Mouse (Mus musculus): Measurements from ENCODE around the gene Cyp2g1. TPM values are rescaled to one million over a fixed set of nuclear protein-coding genes. Genes with fewer than 3 reads are reported as not detected.
A peak's percentile ranks its signal among the peaks of the same experiment; 100 is the strongest.

Cyp2g1 gene
- polyA plus RNA-seq (2014; fragmentation: Nextera tagmentation; extraction: Ambion mirVana) = not detected in 2 replicates

DNA sequence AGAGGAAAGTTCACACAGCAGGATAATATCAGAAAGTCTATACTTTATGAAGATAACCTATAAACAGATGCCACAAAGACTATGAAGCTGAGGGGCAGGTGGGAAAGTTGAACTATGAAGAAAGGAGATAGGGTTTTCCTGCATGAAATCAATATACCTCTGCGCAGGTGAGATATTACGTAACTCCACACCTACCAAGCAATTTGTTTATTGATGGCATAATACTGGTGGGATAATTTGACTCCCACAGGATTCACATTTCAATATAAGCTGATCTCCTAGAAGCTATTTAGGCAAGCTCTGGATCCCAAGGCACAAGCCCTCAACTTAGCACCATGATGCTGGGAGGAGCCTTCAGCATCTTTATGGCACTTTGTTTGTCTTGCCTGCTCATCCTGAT lies at the start of gene Cyp2g1:
Gene Cyp2g1 (plus strand): TSS at position 301 of the 400 bp plus-strand sequence.
- no peaks in the 10 kb centered on the region for H3K36me3 ChIP-seq (ENCODE audit: control insufficient read depth, insufficient read depth, low read length)
- no peak within 1 kb of the TSS for H3K4me2 ChIP-seq (ENCODE audit: low read length)
- no peak for DNase-seq (ENCODE audit: low spot score)
- 92% methylated on average over 2 of the region's 2 CpGs for WGBS
- no peak for ATAC-seq
- no peaks in the 10 kb centered on the region for H3K4me1 ChIP-seq (ENCODE audit: control insufficient read depth, insufficient read depth, low read length)
- no peaks in the 10 kb centered on the region for H3K9me3 ChIP-seq (replicated peaks; ENCODE audit: control insufficient read depth, low read length)
- H3K9ac ChIP-seq (ENCODE audit: low read length) = no peak within 1 kb of the TSS
- H3K27ac ChIP-seq (ENCODE audit: low read depth, low read length) = no peak within 1 kb of the TSS
- no peaks in the 10 kb centered on the region for H3K27me3 ChIP-seq (replicated peaks; ENCODE audit: control insufficient read depth, insufficient read depth, low read length)
- H3K4me3 ChIP-seq (ENCODE audit: low read depth, low read length) = no peak within 1 kb of the TSS

GRCm38 (mm10) chr7:26767084-26767483 lies 41.6 kb upstream of the Cyp2g1 start:
- Histone ChIP-seq H3K4me2 (ENCODE audit: low read length) (no peak overlapping the region), H3K4me1 (ENCODE audit: control insufficient read depth, insufficient read depth, low read length) (no peaks in the 10 kb centered on the region), H3K36me3 (ENCODE audit: control insufficient read depth, insufficient read depth, low read length) (no peaks in the 10 kb centered on the region), H3K9ac (ENCODE audit: low read length) (no peak overlapping the region), H3K4me3 (ENCODE audit: low read depth, low read length) (no peak overlapping the region), H3K27me3 (replicated peaks; ENCODE audit: control insufficient read depth, insufficient read depth, low read length) (no peaks in the 10 kb centered on the region), H3K27ac (ENCODE audit: low read depth, low read length) (no peak overlapping the region), H3K9me3 (replicated peaks; ENCODE audit: control insufficient read depth, low read length) (no peaks in the 10 kb centered on the region)
- no peak for ATAC-seq
- no peak for DNase-seq (ENCODE audit: low spot score)
- 63% methylated on average over 1 of the region's 1 CpGs for WGBS

GRCm38 (mm10) chr7:26769881-26770470 lies 38.7 kb upstream of the Cyp2g1 start:
- Histone ChIP-seq H3K9me3 (replicated peaks; ENCODE audit: control insufficient read depth, low read length) (no peaks in the 10 kb centered on the region), H3K4me1 (ENCODE audit: control insufficient read depth, insufficient read depth, low read length) (no peaks in the 10 kb centered on the region), H3K4me2 (ENCODE audit: low read length) (no peak overlapping the region), H3K27me3 (replicated peaks; ENCODE audit: control insufficient read depth, insufficient read depth, low read length) (no peaks in the 10 kb centered on the region), H3K9ac (ENCODE audit: low read length) (no peak overlapping the region), H3K36me3 (ENCODE audit: control insufficient read depth, insufficient read depth, low read length) (no peaks in the 10 kb centered on the region), H3K4me3 (ENCODE audit: low read depth, low read length) (no peak overlapping the region), H3K27ac (ENCODE audit: low read depth, low read length) (no peak overlapping the region)
- no peak for ATAC-seq
- 83% methylated on average over 9 of the region's 9 CpGs for WGBS
- DNase-seq (ENCODE audit: low spot score) = no peak

- Histone ChIP-seq H3K27ac (ENCODE audit: low read depth, low read length) (no peak overlapping the region), H3K4me3 (ENCODE audit: low read depth, low read length) (no peak overlapping the region), H3K4me1 (ENCODE audit: control insufficient read depth, insufficient read depth, low read length) (no peaks in the 10 kb centered on the region), H3K9ac (ENCODE audit: low read length) (no peak overlapping the region), H3K4me2 (ENCODE audit: low read length) (no peak overlapping the region), H3K27me3 (replicated peaks; ENCODE audit: control insufficient read depth, insufficient read depth, low read length) (no peaks in the 10 kb centered on the region), H3K9me3 (replicated peaks; ENCODE audit: control insufficient read depth, low read length) (no peaks in the 10 kb centered on the region), H3K36me3 (ENCODE audit: control insufficient read depth, insufficient read depth, low read length) (no peaks in the 10 kb centered on the region)
- DNase-seq (ENCODE audit: low spot score) (no peak), ATAC-seq (no peak)
- WGBS = 87% methylated on average over 3 of the region's 3 CpGs
These were observed 35.7 kb upstream of the Cyp2g1 start for GRCm38 (mm10) chr7:26772866-26773586.

- Histone ChIP-seq H3K27me3 (replicated peaks; ENCODE audit: control insufficient read depth, insufficient read depth, low read length) (no peaks in the 10 kb centered on the region), H3K4me1 (ENCODE audit: control insufficient read depth, insufficient read depth, low read length) (no peaks in the 10 kb centered on the region), H3K36me3 (ENCODE audit: control insufficient read depth, insufficient read depth, low read length) (no peaks in the 10 kb centered on the region), H3K27ac (ENCODE audit: low read depth, low read length) (no peak overlapping the region), H3K4me3 (ENCODE audit: low read depth, low read length) (no peak overlapping the region), H3K4me2 (ENCODE audit: low read length) (no peak overlapping the region), H3K9ac (ENCODE audit: low read length) (no peak overlapping the region), H3K9me3 (replicated peaks; ENCODE audit: control insufficient read depth, low read length) (no peaks in the 10 kb centered on the region)
- WGBS = 11% methylated on average over 6 of the region's 6 CpGs
- ATAC-seq (no peak), DNase-seq (ENCODE audit: low spot score) (peak; percentile 11)
These were observed 32.8 kb upstream of the Cyp2g1 start for GRCm38 (mm10) chr7:26775866-26776265.

DNA sequence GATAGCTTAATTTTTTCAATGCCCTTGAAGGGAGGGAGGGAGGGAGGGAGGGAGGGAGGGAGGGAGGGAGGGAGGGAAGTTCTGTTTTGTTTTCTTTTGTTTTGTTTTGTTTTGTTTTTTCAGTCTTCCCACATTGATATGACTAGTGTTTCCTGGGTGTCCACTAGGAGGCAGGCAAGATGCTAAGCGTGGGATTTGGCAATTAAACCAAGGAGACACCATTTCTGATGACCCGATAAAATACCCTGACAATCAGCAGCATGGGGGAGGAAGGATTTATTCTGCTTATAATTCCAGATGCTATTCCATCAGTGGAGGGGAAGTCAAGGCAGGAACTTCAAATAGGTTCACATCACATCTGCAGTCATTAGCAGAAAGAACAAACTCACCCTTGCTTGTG lies 30.9 kb upstream of the Cyp2g1 start:
- no peaks in the 10 kb centered on the region for H3K36me3 ChIP-seq (ENCODE audit: control insufficient read depth, insufficient read depth, low read length)
- H3K27me3 ChIP-seq (replicated peaks; ENCODE audit: control insufficient read depth, insufficient read depth, low read length) = no peaks in the 10 kb centered on the region
- 36% methylated on average over 2 of the region's 2 CpGs for WGBS
- H3K27ac ChIP-seq (ENCODE audit: low read depth, low read length) = no peak overlapping the region
- DNase-seq (ENCODE audit: low spot score) (no peak), ATAC-seq (no peak)
- no peaks in the 10 kb centered on the region for H3K9me3 ChIP-seq (replicated peaks; ENCODE audit: control insufficient read depth, low read length)
- no peak overlapping the region for H3K4me3 ChIP-seq (ENCODE audit: low read depth, low read length)
- no peak overlapping the region for H3K9ac ChIP-seq (ENCODE audit: low read length)
- no peak overlapping the region for H3K4me2 ChIP-seq (ENCODE audit: low read length)
- peaks cover 5% of the 10 kb centered on the region; the same call in 1 of the 2 replicates for H3K4me1 ChIP-seq (ENCODE audit: control insufficient read depth, insufficient read depth, low read length)

- no peak overlapping the region for H3K4me2 ChIP-seq (ENCODE audit: low read length)
- WGBS = 27% methylated on average over 6 of the region's 6 CpGs
- no peaks in the 10 kb centered on the region for H3K9me3 ChIP-seq (replicated peaks; ENCODE audit: control insufficient read depth, low read length)
- no peak overlapping the region for H3K4me3 ChIP-seq (ENCODE audit: low read depth, low read length)
- DNase-seq (ENCODE audit: low spot score) (peak; percentile 58), ATAC-seq (no peak)
- peaks cover 5% of the 10 kb centered on the region; the same call in 1 of the 2 replicates for H3K4me1 ChIP-seq (ENCODE audit: control insufficient read depth, insufficient read depth, low read length)
- H3K9ac ChIP-seq (ENCODE audit: low read length) = no peak overlapping the region
- no peak overlapping the region for H3K27ac ChIP-seq (ENCODE audit: low read depth, low read length)
- no peaks in the 10 kb centered on the region for H3K36me3 ChIP-seq (ENCODE audit: control insufficient read depth, insufficient read depth, low read length)
- no peaks in the 10 kb centered on the region for H3K27me3 ChIP-seq (replicated peaks; ENCODE audit: control insufficient read depth, insufficient read depth, low read length)
These were observed 30.2 kb upstream of the Cyp2g1 start for GRCm38 (mm10) chr7:26778474-26778873.

DNA sequence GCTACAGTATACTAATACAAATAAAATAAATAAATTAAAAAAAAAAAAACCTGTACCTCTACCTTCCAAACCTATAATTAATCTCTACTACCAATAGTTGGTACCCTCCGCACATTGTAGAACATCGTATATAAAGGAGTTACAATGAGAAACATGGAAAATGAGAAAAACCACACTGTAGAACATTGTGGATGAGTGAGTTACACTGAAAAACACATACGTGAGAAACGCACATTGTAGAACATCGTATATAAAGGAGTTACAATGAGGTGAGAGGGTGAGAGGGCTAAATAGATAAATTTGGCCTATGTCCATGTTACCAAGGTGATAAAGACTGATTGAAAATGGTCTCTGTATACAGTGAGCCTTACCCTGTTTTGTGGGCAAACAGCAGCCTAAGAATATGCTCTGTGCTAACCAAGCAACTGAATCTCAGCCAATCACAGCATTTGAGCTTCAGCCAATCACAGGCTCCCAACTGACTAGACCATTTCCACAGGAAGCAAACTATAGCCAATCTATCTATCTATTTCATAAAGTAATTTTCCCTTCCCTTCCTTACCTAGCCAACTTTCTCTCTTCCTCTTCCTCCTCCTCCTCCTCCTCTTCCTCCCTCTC lies 28.8 kb upstream of the Cyp2g1 start:
- Histone ChIP-seq H3K9me3 (replicated peaks; ENCODE audit: control insufficient read depth, low read length) (no peaks in the 10 kb centered on the region), H3K4me3 (ENCODE audit: low read depth, low read length) (no peak overlapping the region), H3K4me2 (ENCODE audit: low read length) (no peak overlapping the region), H3K4me1 (ENCODE audit: control insufficient read depth, insufficient read depth, low read length) (peaks cover 5% of the 10 kb centered on the region; the same call in 1 of the 2 replicates), H3K9ac (ENCODE audit: low read length) (no peak overlapping the region), H3K27ac (ENCODE audit: low read depth, low read length) (no peak overlapping the region), H3K36me3 (ENCODE audit: control insufficient read depth, insufficient read depth, low read length) (no peaks in the 10 kb centered on the region), H3K27me3 (replicated peaks; ENCODE audit: control insufficient read depth, insufficient read depth, low read length) (no peaks in the 10 kb centered on the region)
- ATAC-seq = peak; percentile 54; the same call in 1 of the 2 replicates
- 76% methylated on average over 5 of the region's 5 CpGs for WGBS
- DNase-seq (ENCODE audit: low spot score) = peak; percentile 30

GRCm38 (mm10) chr7:26780510-26780909 lies 28.2 kb upstream of the Cyp2g1 start:
- H3K9me3 ChIP-seq (replicated peaks; ENCODE audit: control insufficient read depth, low read length) = no peaks in the 10 kb centered on the region
- no peaks in the 10 kb centered on the region for H3K27me3 ChIP-seq (replicated peaks; ENCODE audit: control insufficient read depth, insufficient read depth, low read length)
- ATAC-seq = peak; percentile 84
- no peak overlapping the region for H3K9ac ChIP-seq (ENCODE audit: low read length)
- under 1% methylated on average over 11 of the region's 11 CpGs for WGBS
- peak overlapping the region; percentile 8; the same call in 1 of the 2 replicates for H3K4me3 ChIP-seq (ENCODE audit: low read depth, low read length)
- H3K4me1 ChIP-seq (ENCODE audit: control insufficient read depth, insufficient read depth, low read length) = peaks cover 5% of the 10 kb centered on the region; the same call in 1 of the 2 replicates
- no peaks in the 10 kb centered on the region for H3K36me3 ChIP-seq (ENCODE audit: control insufficient read depth, insufficient read depth, low read length)
- H3K27ac ChIP-seq (ENCODE audit: low read depth, low read length) = no peak overlapping the region
- peak; percentile 72 for DNase-seq (ENCODE audit: low spot score)
- peak overlapping the region; percentile 40 for H3K4me2 ChIP-seq (ENCODE audit: low read length)
